Mouse (Mus musculus) lung, adult 18-20 months (tissue): ENCODE measurements around the gene Cd209f.
"Not testable (repeated sequence)": the region's sequence is repeated elsewhere in the genome, so short reads cannot be mapped to it uniquely, and the experiment has no call there.

ENCODE experiments used
- DNase-seq, 2 experiments: peaks; one replicate each; pipeline ENCODE4 v3.0.0; 2022; ENCODE audit warnings: mixed read lengths in 2 of 2

Gene Cd209f

GRCm38 (mm10) chr8:4105735-4106134 is at the start of gene Cd209f:
TSS of gene Cd209f (minus strand) at chr8:4105835.
- not testable (repeated sequence) for DNase-seq

- DNase-seq: no peak
Observed at GRCm38 (mm10) chr8:4154878-4155277, 49.2 kb upstream of the Cd209f start.

- no peak for DNase-seq
Observed at GRCm38 (mm10) chr8:4147272-4147671, 41.6 kb upstream of the Cd209f start.

- DNase-seq: no peak
Observed at GRCm38 (mm10) chr8:4141721-4142120, 36.1 kb upstream of the Cd209f start.

GRCm38 (mm10) chr8:4139660-4140646 is 34.3 kb upstream of the Cd209f start:
- DNase-seq: peak; percentile 55 to 60

GRCm38 (mm10) chr8:4133798-4134197 is 28.2 kb upstream of the Cd209f start, which contains the start of gene Cd209g:
TSS of gene Cd209g (plus strand) at chr8:4134098.
- no peak for DNase-seq

GRCm38 (mm10) chr8:4088514-4088913 is 17.1 kb downstream of the Cd209f start:
- DNase-seq: not testable (repeated sequence)

GRCm38 (mm10) chr8:4087180-4087722 is 18.4 kb downstream of the Cd209f start:
- DNase-seq: not testable (repeated sequence)
